Comparison of ENCODE assay signal across 10 mouse cellular contexts in the genomic region with DNA sequence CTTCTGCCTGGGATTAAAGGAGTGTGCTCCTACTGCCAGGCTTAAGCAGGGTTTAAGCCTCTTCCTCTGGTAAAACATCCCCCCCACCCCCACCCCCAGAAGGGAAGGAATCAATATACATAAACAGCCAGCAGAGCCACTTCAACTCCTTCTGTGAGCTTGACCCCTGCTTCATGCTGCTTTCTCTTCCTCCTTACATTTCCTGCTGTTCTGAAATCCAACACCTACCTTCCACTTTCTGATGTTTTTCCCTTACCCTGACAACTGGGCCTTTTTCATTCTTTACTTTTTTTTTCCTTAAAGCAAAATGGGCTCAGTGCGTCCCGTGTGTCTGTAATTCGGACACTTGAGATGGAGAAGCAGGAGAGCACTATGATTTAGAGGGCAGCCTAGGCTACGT. TPM values are rescaled to one million over a fixed set of nuclear protein-coding genes. Genes with fewer than 3 reads are reported as not detected.
DNase-seq lines count a peak whose midpoint lies in the region; ATAC-seq lines count a peak whose summit lies in the region.
"Had no signal": no experiment of that assay in that cellular context is flagged by ENCODE, and none has a peak within 500 bp of the region (broad histone marks: within the 10 kb centered on the region; RNA-seq: fewer than 3 reads in every experiment).

No protein-coding gene starts in this region.

- H3K4me2 ChIP-seq in hindbrain, embryonic 13.5 days: no peak overlapping the region
- no peak overlapping the region for H3K4me2 ChIP-seq in hindbrain, embryonic 16.5 days (ENCODE audit: low read length)
- no peak overlapping the region for H3K4me2 ChIP-seq in midbrain, embryonic 14.5 days (ENCODE audit: low read length)
- H3K4me2 ChIP-seq in midbrain, embryonic 11.5 days: no peak overlapping the region
- no peak overlapping the region for H3K4me2 ChIP-seq in embryonic facial prominence, embryonic 13.5 days
- H3K4me2 ChIP-seq in stomach, embryonic 16.5 days (ENCODE audit: low read depth, low read length): 0 out of 2 replicates have a peak overlapping the region, but pooled peaks have one; percentile 11
- H3K4me2 ChIP-seq: heart, embryonic 15.5 days; neural tube, embryonic 12.5 days had no signal

- peaks cover 20% of the 10 kb centered on the region for H3K4me1 ChIP-seq in hindbrain, embryonic 13.5 days (replicated peaks)
- peaks cover 9% of the 10 kb centered on the region for H3K4me1 ChIP-seq in hindbrain, embryonic 16.5 days (ENCODE audit: control insufficient read depth, insufficient read depth, low read depth, low read length)
- H3K4me1 ChIP-seq in midbrain, embryonic 14.5 days (ENCODE audit: control insufficient read depth, insufficient read depth, low read length): peaks cover 11% of the 10 kb centered on the region
- H3K4me1 ChIP-seq in midbrain, embryonic 11.5 days (ENCODE audit: control insufficient read depth, insufficient read depth, low read length): peaks cover 11% of the 10 kb centered on the region
- peaks cover 25% of the 10 kb centered on the region for H3K4me1 ChIP-seq in embryonic facial prominence, embryonic 13.5 days
- peaks cover 34% of the 10 kb centered on the region for H3K4me1 ChIP-seq in stomach, embryonic 16.5 days (ENCODE audit: control insufficient read depth, insufficient read depth, low read length)

- DNase-seq in midbrain, embryonic 14.5 days: no peak
- DNase-seq in midbrain, embryonic 11.5 days (ENCODE audit: low spot score, missing footprints): no peak
- DNase-seq in thymus, postnatal 4 days: no peak

- peaks cover 18% of the 10 kb centered on the region for H3K36me3 ChIP-seq in hindbrain, embryonic 13.5 days
- no peaks in the 10 kb centered on the region for H3K36me3 ChIP-seq in hindbrain, embryonic 16.5 days (ENCODE audit: control insufficient read depth, insufficient read depth, low read length)
- peaks cover 11% of the 10 kb centered on the region; the same call in 1 of the 2 replicates for H3K36me3 ChIP-seq in midbrain, embryonic 14.5 days (ENCODE audit: control insufficient read depth, insufficient read depth, low read length)
- H3K36me3 ChIP-seq in midbrain, embryonic 11.5 days (ENCODE audit: control insufficient read depth, insufficient read depth, low read length): no peaks in the 10 kb centered on the region
- peaks cover 34% of the 10 kb centered on the region for H3K36me3 ChIP-seq in embryonic facial prominence, embryonic 13.5 days
- no peaks in the 10 kb centered on the region; the same call in 1 of the 2 replicates for H3K36me3 ChIP-seq in stomach, embryonic 16.5 days (ENCODE audit: control insufficient read depth, insufficient read depth, low read length)

- H3K9me3 ChIP-seq in hindbrain, embryonic 13.5 days: no peaks in the 10 kb centered on the region
- H3K9me3 ChIP-seq in hindbrain, embryonic 16.5 days (ENCODE audit: control insufficient read depth, low read length): no peaks in the 10 kb centered on the region
- H3K9me3 ChIP-seq in midbrain, embryonic 14.5 days (ENCODE audit: control insufficient read depth, low read length): no peaks in the 10 kb centered on the region
- no peaks in the 10 kb centered on the region for H3K9me3 ChIP-seq in midbrain, embryonic 11.5 days (ENCODE audit: control insufficient read depth, low read length)
- H3K9me3 ChIP-seq in embryonic facial prominence, embryonic 13.5 days: no peaks in the 10 kb centered on the region
- H3K9me3 ChIP-seq in stomach, embryonic 16.5 days (replicated peaks; ENCODE audit: control insufficient read depth, low read length): no peaks in the 10 kb centered on the region
- H3K9me3 ChIP-seq: G1E; heart, embryonic 15.5 days; neural tube, embryonic 12.5 days had no signal

- H3K27ac ChIP-seq in hindbrain, embryonic 13.5 days: 0 out of 2 replicates have a peak overlapping the region, but pooled peaks have one; percentile 52
- no peak overlapping the region for H3K27ac ChIP-seq in hindbrain, embryonic 16.5 days (ENCODE audit: low read depth, low read length)
- no peak overlapping the region for H3K27ac ChIP-seq in midbrain, embryonic 14.5 days (replicated peaks; ENCODE audit: low read depth, low read length)
- H3K27ac ChIP-seq in midbrain, embryonic 11.5 days (ENCODE audit: low read depth, low read length): no peak overlapping the region
- H3K27ac ChIP-seq in embryonic facial prominence, embryonic 13.5 days: peak overlapping the region; percentile 62; the same call in 1 of the 2 replicates
- peak overlapping the region; percentile 85 for H3K27ac ChIP-seq in stomach, embryonic 16.5 days (ENCODE audit: low read length)
- H3K27ac ChIP-seq: neural tube, embryonic 12.5 days had no signal

- no peak overlapping the region for H3K4me3 ChIP-seq in hindbrain, embryonic 13.5 days
- H3K4me3 ChIP-seq in hindbrain, embryonic 16.5 days (ENCODE audit: low read length): no peak overlapping the region
- no peak overlapping the region for H3K4me3 ChIP-seq in midbrain, embryonic 14.5 days (replicated peaks; ENCODE audit: low read depth, low read length)
- H3K4me3 ChIP-seq in midbrain, embryonic 11.5 days (ENCODE audit: low read depth, low read length): no peak overlapping the region
- no peak overlapping the region for H3K4me3 ChIP-seq in embryonic facial prominence, embryonic 13.5 days
- H3K4me3 ChIP-seq in stomach, embryonic 16.5 days (replicated peaks; ENCODE audit: low read length): no peak overlapping the region
- H3K4me3 ChIP-seq: heart, embryonic 15.5 days; neural tube, embryonic 12.5 days had no signal

- 71% methylated on average over 4 of the region's 4 CpGs for WGBS in hindbrain, embryonic 13.5 days
- 70% methylated on average over 4 of the region's 4 CpGs for WGBS in hindbrain, embryonic 16.5 days
- 79% methylated on average over 4 of the region's 4 CpGs for WGBS in midbrain, embryonic 14.5 days
- WGBS in midbrain, embryonic 11.5 days: 58% methylated on average over 4 of the region's 4 CpGs
- WGBS in embryonic facial prominence, embryonic 13.5 days: 35% methylated on average over 4 of the region's 4 CpGs
- WGBS in stomach, embryonic 16.5 days: 48% methylated on average over 4 of the region's 4 CpGs

- no peak for ATAC-seq in hindbrain, embryonic 13.5 days (ENCODE audit: low FRiP score)
- ATAC-seq in hindbrain, embryonic 16.5 days: no peak
- no peak for ATAC-seq in midbrain, embryonic 14.5 days (ENCODE audit: low FRiP score, low TSS enrichment)
- ATAC-seq in midbrain, embryonic 11.5 days (ENCODE audit: low FRiP score): no peak
- no peak for ATAC-seq in embryonic facial prominence, embryonic 13.5 days (ENCODE audit: insufficient number of reproducible peaks, insufficient read depth, low FRiP score, low TSS enrichment, low read depth)
- ATAC-seq in stomach, embryonic 16.5 days (ENCODE audit: insufficient read depth, low FRiP score): no peak

- peak overlapping the region; percentile 24; the same call in 1 of the 2 replicates for H3K9ac ChIP-seq in hindbrain, embryonic 13.5 days
- no peak overlapping the region for H3K9ac ChIP-seq in hindbrain, embryonic 16.5 days (ENCODE audit: low read depth, low read length)
- H3K9ac ChIP-seq in midbrain, embryonic 14.5 days (replicated peaks; ENCODE audit: low read length): peak overlapping the region; percentile 23; the same call in 1 of the 2 replicates
- H3K9ac ChIP-seq in midbrain, embryonic 11.5 days (ENCODE audit: low read length): no peak overlapping the region
- 0 out of 2 replicates have a peak overlapping the region, but pooled peaks have one; percentile 27 for H3K9ac ChIP-seq in embryonic facial prominence, embryonic 13.5 days
- H3K9ac ChIP-seq in stomach, embryonic 16.5 days (ENCODE audit: low read length): 0 out of 2 replicates have a peak overlapping the region, but pooled peaks have one; percentile 3
- H3K9ac ChIP-seq: heart, embryonic 15.5 days; neural tube, embryonic 12.5 days had no signal

- no peaks in the 10 kb centered on the region for H3K27me3 ChIP-seq in hindbrain, embryonic 13.5 days
- no peaks in the 10 kb centered on the region for H3K27me3 ChIP-seq in hindbrain, embryonic 16.5 days (replicated peaks; ENCODE audit: control insufficient read depth, insufficient read depth, low read length)
- H3K27me3 ChIP-seq in midbrain, embryonic 14.5 days (ENCODE audit: control insufficient read depth, insufficient read depth, low read length): no peaks in the 10 kb centered on the region
- H3K27me3 ChIP-seq in midbrain, embryonic 11.5 days (ENCODE audit: control insufficient read depth, insufficient read depth, low read length): no peaks in the 10 kb centered on the region
- H3K27me3 ChIP-seq in embryonic facial prominence, embryonic 13.5 days: no peaks in the 10 kb centered on the region
- H3K27me3 ChIP-seq in stomach, embryonic 16.5 days (ENCODE audit: control insufficient read depth, insufficient read depth, low read length): no peaks in the 10 kb centered on the region
- H3K27me3 ChIP-seq: heart, embryonic 15.5 days; neural tube, embryonic 12.5 days had no signal

RNA-seq across cellular contexts. Expression of gene Pih1d1, which starts 3.8 kb away (rescaled TPM):
- polyA plus RNA-seq in hindbrain, embryonic 13.5 days (2015; fragmentation: Nextera tagmentation; extraction: Ambion mirVana): 85.6 and 94.4 TPM in 2 replicates
- 94.5 and 97.6 TPM in 2 replicates for polyA plus RNA-seq in hindbrain, embryonic 16.5 days (2015; fragmentation: Nextera tagmentation; extraction: Ambion mirVana)
- 92.8 and 96.2 TPM in 2 replicates for polyA plus RNA-seq in midbrain, embryonic 14.5 days (2014; fragmentation: Nextera tagmentation; extraction: Ambion mirVana)
- 104 and 105 TPM in 2 replicates for polyA plus RNA-seq in midbrain, embryonic 11.5 days (2014; fragmentation: Nextera tagmentation; extraction: Ambion mirVana)
- 78.5 and 97.7 TPM in 2 replicates for polyA plus RNA-seq in embryonic facial prominence, embryonic 13.5 days (2015; fragmentation: Nextera tagmentation; extraction: Ambion mirVana)
- polyA plus RNA-seq in stomach, embryonic 16.5 days (2015; fragmentation: Nextera tagmentation; extraction: Ambion mirVana): 81.0 and 81.9 TPM in 2 replicates

RNA-seq across cellular contexts. Expression of gene Aldh16a1, which starts 4.1 kb away (rescaled TPM):
- 23.7 and 24.5 TPM in 2 replicates for polyA plus RNA-seq in hindbrain, embryonic 13.5 days (2015; fragmentation: Nextera tagmentation; extraction: Ambion mirVana)
- polyA plus RNA-seq in hindbrain, embryonic 16.5 days (2015; fragmentation: Nextera tagmentation; extraction: Ambion mirVana): 18.8 and 22.9 TPM in 2 replicates
- 21.2 and 24.1 TPM in 2 replicates for polyA plus RNA-seq in midbrain, embryonic 14.5 days (2014; fragmentation: Nextera tagmentation; extraction: Ambion mirVana)
- 22.0 and 25.7 TPM in 2 replicates for polyA plus RNA-seq in midbrain, embryonic 11.5 days (2014; fragmentation: Nextera tagmentation; extraction: Ambion mirVana)
- polyA plus RNA-seq in embryonic facial prominence, embryonic 13.5 days (2015; fragmentation: Nextera tagmentation; extraction: Ambion mirVana): 43.6 and 52.0 TPM in 2 replicates
- 39.5 and 49.2 TPM in 2 replicates for polyA plus RNA-seq in stomach, embryonic 16.5 days (2015; fragmentation: Nextera tagmentation; extraction: Ambion mirVana)

RNA-seq across cellular contexts. Expression of gene Slc17a7, which starts 13.4 kb away (rescaled TPM):
- polyA plus RNA-seq in hindbrain, embryonic 13.5 days (2015; fragmentation: Nextera tagmentation; extraction: Ambion mirVana): 0.42 and 0.62 TPM in 2 replicates
- 1.1 and 1.5 TPM in 2 replicates for polyA plus RNA-seq in hindbrain, embryonic 16.5 days (2015; fragmentation: Nextera tagmentation; extraction: Ambion mirVana)
- 0.39 and 0.62 TPM in 2 replicates for polyA plus RNA-seq in midbrain, embryonic 14.5 days (2014; fragmentation: Nextera tagmentation; extraction: Ambion mirVana)
- polyA plus RNA-seq in midbrain, embryonic 11.5 days (2014; fragmentation: Nextera tagmentation; extraction: Ambion mirVana): 0.40 and 0.51 TPM in 2 replicates
- polyA plus RNA-seq in embryonic facial prominence, embryonic 13.5 days (2015; fragmentation: Nextera tagmentation; extraction: Ambion mirVana): 0.18 and 0.22 TPM in 2 replicates
- polyA plus RNA-seq in stomach, embryonic 16.5 days (2015; fragmentation: Nextera tagmentation; extraction: Ambion mirVana): 0.15 and 0.22 TPM in 2 replicates

RNA-seq across cellular contexts. Expression of gene Flt3l, which starts 14.1 kb away (rescaled TPM):
- polyA plus RNA-seq in hindbrain, embryonic 13.5 days (2015; fragmentation: Nextera tagmentation; extraction: Ambion mirVana): 1.4 and 1.6 TPM in 2 replicates
- polyA plus RNA-seq in hindbrain, embryonic 16.5 days (2015; fragmentation: Nextera tagmentation; extraction: Ambion mirVana): 2.0 and 2.8 TPM in 2 replicates
- 0.50 and 1.4 TPM in 2 replicates for polyA plus RNA-seq in midbrain, embryonic 14.5 days (2014; fragmentation: Nextera tagmentation; extraction: Ambion mirVana)
- 0.40 and 0.97 TPM in 2 replicates for polyA plus RNA-seq in midbrain, embryonic 11.5 days (2014; fragmentation: Nextera tagmentation; extraction: Ambion mirVana)
- 1.3 and 1.7 TPM in 2 replicates for polyA plus RNA-seq in embryonic facial prominence, embryonic 13.5 days (2015; fragmentation: Nextera tagmentation; extraction: Ambion mirVana)
- 2.2 and 2.8 TPM in 2 replicates for polyA plus RNA-seq in stomach, embryonic 16.5 days (2015; fragmentation: Nextera tagmentation; extraction: Ambion mirVana)

RNA-seq across cellular contexts. Expression of gene Gm45713, which starts 14.3 kb away (rescaled TPM):
- polyA plus RNA-seq in hindbrain, embryonic 13.5 days (2015; fragmentation: Nextera tagmentation; extraction: Ambion mirVana): 0.14 TPM in 1 of 2 replicates, not detected in the other
- 0.16 and 0.37 TPM in 2 replicates for polyA plus RNA-seq in hindbrain, embryonic 16.5 days (2015; fragmentation: Nextera tagmentation; extraction: Ambion mirVana)
- 0.53 TPM in 1 of 2 replicates, not detected in the other for polyA plus RNA-seq in midbrain, embryonic 14.5 days (2014; fragmentation: Nextera tagmentation; extraction: Ambion mirVana)
- 0.17 and 0.60 TPM in 2 replicates for polyA plus RNA-seq in midbrain, embryonic 11.5 days (2014; fragmentation: Nextera tagmentation; extraction: Ambion mirVana)
- polyA plus RNA-seq in embryonic facial prominence, embryonic 13.5 days (2015; fragmentation: Nextera tagmentation; extraction: Ambion mirVana): 0.20 TPM in 1 of 2 replicates, not detected in the other
- not detected in 2 replicates for polyA plus RNA-seq in stomach, embryonic 16.5 days (2015; fragmentation: Nextera tagmentation; extraction: Ambion mirVana)
- polyA plus RNA-seq: heart, embryonic 15.5 days; neural tube, embryonic 12.5 days had no signal

Comparison
In these comparisons a context has a peak if more than half of its experiments do, and no peak if none do; other contexts are left out.
1. H3K27ac ChIP-seq: peak in hindbrain, embryonic 13.5 days (single experiment), embryonic facial prominence, embryonic 13.5 days (single experiment) and stomach, embryonic 16.5 days (single experiment); none in hindbrain, embryonic 16.5 days (single experiment), midbrain, embryonic 14.5 days (single experiment) and midbrain, embryonic 11.5 days (single experiment).
2. H3K9ac ChIP-seq: peak in hindbrain, embryonic 13.5 days (single experiment), midbrain, embryonic 14.5 days (single experiment), embryonic facial prominence, embryonic 13.5 days (single experiment) and stomach, embryonic 16.5 days (single experiment); none in hindbrain, embryonic 16.5 days (single experiment) and midbrain, embryonic 11.5 days (single experiment).